Mouse (Mus musculus) lung, postnatal 0 days (tissue): Measurements from ENCODE around the gene Cgref1. TPM values are rescaled to one million over a fixed set of nuclear protein-coding genes. Genes with fewer than 3 reads are reported as not detected.

Experiments used
- ATAC-seq: fragments of 200-750 bp; cut with Nextera tagmentation; 2 replicates; pipeline ENCODE4 v1.8.0; 2017; ENCODE audit warnings: moderate library complexity
- DNase-seq: peaks from one replicate; pipeline ENCODE4 v3.0.0-alpha.2; 2016; ENCODE audit warnings: low spot score
- H3K27ac ChIP-seq: fragments of 300-500 bp; sonication (generic); 2 replicates; pipeline ENCODE4 v1.5.1; 2014; ENCODE audit warnings: antibody characterized with exemption, mild to moderate bottlenecking, low read length, mixed read lengths
- H3K27me3 ChIP-seq: fragments of 300-500 bp; sonication (generic); replicated peaks from 2 replicates; pipeline ENCODE4 v1.6.1; 2014; ENCODE audit warnings: low read length, mixed read lengths; ENCODE audit not compliant: insufficient read depth
- H3K36me3 ChIP-seq: fragments of 300-500 bp; sonication (generic); 2 replicates; pipeline ENCODE4 v1.6.1; 2014; ENCODE audit warnings: low read length, mixed read lengths; ENCODE audit not compliant: insufficient read depth
- H3K4me1 ChIP-seq: fragments of 300-500 bp; sonication (generic); 2 replicates; pipeline ENCODE4 v1.6.1; 2014; ENCODE audit warnings: antibody characterized with exemption, low read depth, low read length, mixed read lengths; ENCODE audit not compliant: insufficient read depth
- H3K4me2 ChIP-seq: fragments of 300-500 bp; sonication (generic); replicated peaks from 2 replicates; pipeline ENCODE4 v1.6.1; 2014; ENCODE audit warnings: low read depth, mild to moderate bottlenecking, low read length, moderate library complexity, mixed read lengths
- H3K4me3 ChIP-seq: fragments of 300-500 bp; sonication (generic); 2 replicates; pipeline ENCODE4 v1.5.1; 2014; ENCODE audit warnings: low read depth, low read length
- H3K9ac ChIP-seq: fragments of 300-500 bp; sonication (generic); replicated peaks from 2 replicates; pipeline ENCODE4 v1.6.1; 2014; ENCODE audit warnings: low read depth, mild to moderate bottlenecking
- H3K9me3 ChIP-seq: fragments of 300-500 bp; sonication (generic); 2 replicates; pipeline ENCODE4 v1.6.1; 2016; ENCODE audit warnings: low read length, mixed read lengths
- CTCF ChIP-seq: IDR thresholded peaks from 2 replicates; pipeline ENCODE4 v1.5.1; 2016; ENCODE audit warnings: antibody characterized with exemption, mild to moderate bottlenecking
- EP300 ChIP-seq: IDR thresholded peaks from 2 replicates; pipeline ENCODE4 v1.6.1; 2016; ENCODE audit warnings: antibody characterized with exemption, mild to moderate bottlenecking, control low read depth
- WGBS: fragments of 180-500 bp; shearing (Covaris S2); extraction: QIAGEN DNeasy Blood & Tissue Kit; methylation state at CpG from one replicate; pipeline ENCODE4 v1.1.7; 2014; 5-methylcytosine and 5-hydroxymethylcytosine counted together
- polyA plus RNA-seq: library from polyadenylated mRNA; unstranded; fragments of >200 nt; fragmentation: Nextera tagmentation; extraction: Ambion mirVana; gene quantifications from 2 replicates; pipeline ENCODE4 v1.2.1, GENCODE M21; 2015

Gene Cgref1
- polyA plus RNA-seq, 1 experiment from 2014 or later, result 2.3 TPM

GRCm38 (mm10) chr5:30907413-30908059 lies 37.9 kb downstream of the Cgref1 start, which contains the start of gene Ost4:
Ost4 (minus strand) TSS chr5:30907788.
- no peaks in the 10 kb centered on the region for H3K9me3 ChIP-seq
- H3K9ac ChIP-seq, result peak within 1 kb of the TSS; percentile 68
- WGBS, result 0% methylated on average over 43 of the region's 58 CpGs
- peak within 1 kb of the TSS; percentile 83 for H3K4me2 ChIP-seq
- H3K4me3 ChIP-seq, result peak within 1 kb of the TSS; percentile 73
- H3K27me3 ChIP-seq, result no peaks in the 10 kb centered on the region
- peaks cover 7% of the 10 kb centered on the region for H3K4me1 ChIP-seq
- H3K36me3 ChIP-seq, result peaks cover 13% of the 10 kb centered on the region; the same call in 1 of the 2 replicates
- ATAC-seq (peak; percentile 97), DNase-seq (peak; percentile 98)
- TF ChIP-seq CTCF, result no peak
- no peak for TF ChIP-seq EP300
- peak within 1 kb of the TSS; percentile 93 for H3K27ac ChIP-seq

- Histone ChIP-seq H3K9ac (no peak overlapping the region), H3K27me3 (no peaks in the 10 kb centered on the region), H3K36me3 (peaks cover 13% of the 10 kb centered on the region; the same call in 1 of the 2 replicates), H3K9me3 (no peaks in the 10 kb centered on the region), H3K4me1 (no peaks in the 10 kb centered on the region), H3K4me3 (no peak overlapping the region), H3K27ac (no peak overlapping the region), H3K4me2 (no peak overlapping the region)
- no peak for ATAC-seq
- TF ChIP-seq CTCF, result no peak
- no peak for TF ChIP-seq EP300
- WGBS, result 89% methylated on average over 5 of the region's 5 CpGs
- no peak for DNase-seq
Measured at GRCm38 (mm10) chr5:30901860-30902259, 43.5 kb downstream of the Cgref1 start.

GRCm38 (mm10) chr5:30890375-30890774 lies 55.0 kb downstream of the Cgref1 start:
- no peak overlapping the region for H3K4me3 ChIP-seq
- no peak for ATAC-seq

GRCm38 (mm10) chr5:30889088-30889754 lies 56.2 kb downstream of the Cgref1 start:
- no peaks in the 10 kb centered on the region for H3K9me3 ChIP-seq
- TF ChIP-seq CTCF, result no peak
- no peak for TF ChIP-seq EP300
- peak; percentile 41 for ATAC-seq
- H3K27ac ChIP-seq, result peak overlapping the region; percentile 93
- peak; percentile 73 for DNase-seq
- peaks cover 7% of the 10 kb centered on the region; the same call in 1 of the 2 replicates for H3K4me1 ChIP-seq
- WGBS, result 1% methylated on average over 34 of the region's 42 CpGs
- peak overlapping the region; percentile 71 for H3K9ac ChIP-seq
- H3K4me3 ChIP-seq, result peak overlapping the region; percentile 77
- no peaks in the 10 kb centered on the region for H3K27me3 ChIP-seq
- H3K36me3 ChIP-seq, result peaks cover 17% of the 10 kb centered on the region
- H3K4me2 ChIP-seq, result peak overlapping the region; percentile 88

More at GRCm38 (mm10) chr5:30890375-30890774, 55.0 kb downstream of the Cgref1 start:
- TF ChIP-seq CTCF (no peak), EP300 (no peak)
- H3K27ac ChIP-seq, result peak overlapping the region; percentile 43; the same call in 1 of the 2 replicates
- peaks cover 17% of the 10 kb centered on the region for H3K36me3 ChIP-seq
- no peak overlapping the region; the same call in 1 of the 2 replicates for H3K4me2 ChIP-seq
- no peak overlapping the region for H3K9ac ChIP-seq
- peaks cover 7% of the 10 kb centered on the region; the same call in 1 of the 2 replicates for H3K4me1 ChIP-seq
- 64% methylated on average over 7 of the region's 7 CpGs for WGBS
- no peaks in the 10 kb centered on the region for H3K9me3 ChIP-seq
- no peaks in the 10 kb centered on the region for H3K27me3 ChIP-seq
- DNase-seq, result peak; percentile 55

GRCm38 (mm10) chr5:30888337-30889087 lies 56.9 kb downstream of the Cgref1 start, which contains the start of gene Agbl5:
Agbl5 (plus strand) TSS chr5:30888694.
- TF ChIP-seq EP300 (peak; percentile 7; the same call in 1 of the 2 replicates), CTCF (no peak)

More at GRCm38 (mm10) chr5:30888337-30889087, 56.9 kb downstream of the Cgref1 start, which contains the start of gene Agbl5:
- H3K9ac ChIP-seq, result peak within 1 kb of the TSS; percentile 71
- peak; percentile 87 for ATAC-seq
- peak within 1 kb of the TSS; percentile 88 for H3K4me2 ChIP-seq
- H3K27me3 ChIP-seq, result no peaks in the 10 kb centered on the region
- H3K4me3 ChIP-seq, result peak within 1 kb of the TSS; percentile 77
- H3K36me3 ChIP-seq, result peaks cover 16% of the 10 kb centered on the region
- H3K9me3 ChIP-seq, result no peaks in the 10 kb centered on the region
- under 1% methylated on average over 32 of the region's 42 CpGs for WGBS
- peak within 1 kb of the TSS; percentile 93 for H3K27ac ChIP-seq
- H3K4me1 ChIP-seq, result peaks cover 7% of the 10 kb centered on the region; the same call in 1 of the 2 replicates
- DNase-seq, result peak; percentile 92
